Mouse (Mus musculus): Measurements from ENCODE around the gene Aco2.

DNA sequence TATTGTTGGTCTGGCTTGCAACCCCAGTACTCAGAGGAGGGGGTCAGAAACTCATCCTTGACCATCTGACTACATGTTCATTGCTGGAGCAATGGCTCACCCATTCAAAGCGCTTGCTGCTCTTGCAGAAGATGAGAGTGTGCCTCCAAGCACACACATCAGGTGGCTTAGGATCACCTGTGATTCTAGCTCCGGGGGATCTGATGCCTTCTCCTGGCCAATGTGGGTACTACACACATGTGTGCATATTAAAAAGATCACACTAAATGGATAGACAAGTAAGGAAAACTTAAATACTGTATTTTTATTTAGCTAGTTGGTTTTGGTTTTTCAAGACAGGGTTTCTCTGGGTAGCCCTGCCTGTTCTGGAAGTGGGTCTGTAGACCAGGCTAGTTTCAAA lies 68.9 kb downstream of the Aco2 start:
- peak; percentile 32 for TF ChIP-seq CTCF (IDR thresholded peaks at IDR 0.05)
- TF ChIP-seq POLR2A (IDR thresholded peaks at IDR 0.05; ENCODE audit: insufficient read depth, low read depth, low read length), result no peak

Measured in heart, adult 2 months (tissue).